Mouse (Mus musculus): ENCODE data around the gene Wdr60.
"Not testable (repeated sequence)": the region's sequence is repeated elsewhere in the genome, so short reads cannot be mapped to it uniquely, and the experiment has no call there.

Gene Wdr60

GRCm38 (mm10) chr12:116262555-116263341, at the start of gene Wdr60:
TSS of gene Wdr60 (minus strand) at chr12:116263022.
- DNase-seq (ENCODE audit: low spot score) = peak; percentile 84

GRCm38 (mm10) chr12:116308612-116309011, 45.8 kb upstream of the Wdr60 start:
- DNase-seq (ENCODE audit: low spot score) = no peak

GRCm38 (mm10) chr12:116307870-116308269, 45.0 kb upstream of the Wdr60 start:
- no peak for DNase-seq (ENCODE audit: low spot score)

GRCm38 (mm10) chr12:116306042-116306441, 43.2 kb upstream of the Wdr60 start:
- DNase-seq (ENCODE audit: low spot score) = no peak

GRCm38 (mm10) chr12:116302181-116302580, 39.4 kb upstream of the Wdr60 start:
- no peak for DNase-seq (ENCODE audit: low spot score)

- DNase-seq (ENCODE audit: low spot score) = peak; percentile 43
These were observed 37.1 kb upstream of the Wdr60 start for GRCm38 (mm10) chr12:116299906-116300305.

GRCm38 (mm10) chr12:116293599-116294292, 30.9 kb upstream of the Wdr60 start:
- no peak for DNase-seq (ENCODE audit: low spot score)

GRCm38 (mm10) chr12:116293185-116293584, 30.4 kb upstream of the Wdr60 start:
- no peak for DNase-seq (ENCODE audit: low spot score)

GRCm38 (mm10) chr12:116283511-116283910, 20.7 kb upstream of the Wdr60 start:
- DNase-seq (ENCODE audit: low spot score) = peak; percentile 26

- DNase-seq (ENCODE audit: low spot score) = no peak
These were observed 20.0 kb upstream of the Wdr60 start for GRCm38 (mm10) chr12:116282856-116283255.

GRCm38 (mm10) chr12:116281427-116282281, 18.8 kb upstream of the Wdr60 start:
- DNase-seq (ENCODE audit: low spot score) = no peak

- DNase-seq (ENCODE audit: low spot score) = peak; percentile 100
These were observed 18.0 kb upstream of the Wdr60 start, which contains the start of gene Esyt2 for GRCm38 (mm10) chr12:116280653-116281364. TSS of gene Esyt2 (plus strand) at chr12:116281196.

GRCm38 (mm10) chr12:116280149-116280652, 17.4 kb upstream of the Wdr60 start:
- no peak for DNase-seq (ENCODE audit: low spot score)

- DNase-seq (ENCODE audit: low spot score) = no peak
These were observed 16.4 kb upstream of the Wdr60 start for GRCm38 (mm10) chr12:116279181-116279580.

GRCm38 (mm10) chr12:116278541-116278940, 15.7 kb upstream of the Wdr60 start:
- DNase-seq (ENCODE audit: low spot score) = no peak

- no peak for DNase-seq (ENCODE audit: low spot score)
These were observed 14.1 kb upstream of the Wdr60 start for GRCm38 (mm10) chr12:116276961-116277360.

GRCm38 (mm10) chr12:116275631-116276030, 12.8 kb upstream of the Wdr60 start:
- no peak for DNase-seq (ENCODE audit: low spot score)

GRCm38 (mm10) chr12:116275086-116275485, 12.3 kb upstream of the Wdr60 start, which contains the start of gene Gm11027:
TSS of gene Gm11027 (plus strand) at chr12:116275386.
- DNase-seq (ENCODE audit: low spot score) = not testable (repeated sequence)

GRCm38 (mm10) chr12:116273733-116274132, 10.9 kb upstream of the Wdr60 start:
- no peak for DNase-seq (ENCODE audit: low spot score)

- no peak for DNase-seq (ENCODE audit: low spot score)
These were observed 8.2 kb upstream of the Wdr60 start for GRCm38 (mm10) chr12:116271071-116271470.

GRCm38 (mm10) chr12:116270538-116270937, 7.7 kb upstream of the Wdr60 start:
- no peak for DNase-seq (ENCODE audit: low spot score)

Data from T-cell, adult 2 months (primary cell).